8 mouse cellular contexts compared by ENCODE assay signal in genomic region chr14:118767673-118768353, GRCm38 (mm10). TPM values are rescaled to one million over a fixed set of nuclear protein-coding genes. Genes with fewer than 3 reads are reported as not detected.
DNase-seq lines count a peak whose midpoint lies in the region; ATAC-seq lines count a peak whose summit lies in the region.

No protein-coding gene starts in this region.

- ATAC-seq in inflammation-experienced regulatory T-cells, adult 6 months: peak; percentile 97
- peak; percentile 88 for ATAC-seq in megakaryocyte-erythroid progenitor cell, adult 5-6 weeks (replicated peaks; ENCODE audit: low FRiP score, low TSS enrichment, poor library complexity, severe bottlenecking)

- DNase-seq in adrenal gland, adult (ENCODE audit: inconsistent age in 2 of 2, low spot score in 1 of 2): peak; percentile 81 to 93
- peak; percentile 92 for DNase-seq in embryo, embryonic 10.5 days (ENCODE audit: low spot score)
- DNase-seq in gastrocnemius, postnatal 14 days: peak; percentile 71
- peak; percentile 67 to 78 for DNase-seq in left cerebral cortex, postnatal 10 days (ENCODE audit: extremely low spot score in 1 of 2, low spot score in 2 of 2)
- DNase-seq in right cerebral cortex, postnatal 14 days: peak; percentile 69
- peak; percentile 65 for DNase-seq in urinary bladder, postnatal 25 days (ENCODE audit: low spot score)

- intact Hi-C loops in gastrocnemius, postnatal 14 days (cut with DNase I; ENCODE audit: low total_unique reads): loop anchor here (2.0 kb wide), 1 partner anchor 65 kb away; no protein-coding TSS in a partner anchor
- intact Hi-C loops in left cerebral cortex, postnatal 10 days (cut with DNase I): loop anchor here (2.0 to 5.0 kb wide), 3 partner anchors 49 to 151 kb away; partner anchors contain the start of gene Abcc4

RNA-seq across cellular contexts. Expression of gene Cldn10, which starts 19.9 kb away (rescaled TPM):
- not detected for total RNA-seq in gastrocnemius, postnatal 14 days (2021)
- 1 to 10 TPM in 2 of 3 experiments, under 1 TPM in 1; 0.49 to 2.1 (median 2.1) TPM for polyA plus RNA-seq in inflammation-experienced regulatory T-cells, adult 6 months (2017; shearing (Covaris generic))
- total RNA-seq in left cerebral cortex, postnatal 10 days (2021): 10 to 100 TPM; 16.1 to 18.4 TPM
- total RNA-seq in megakaryocyte-erythroid progenitor cell, adult 5-6 weeks (2014; fragmentation: Nextera tagmentation): 1.1 and 1.6 TPM in 2 replicates
- 0.46 and 4.5 TPM in 2 replicates for total RNA-seq in megakaryocyte-erythroid progenitor cell, adult 5-6 weeks (2017)

Comparison
In these comparisons a context has a peak if more than half of its experiments do, and no peak if none do; other contexts are left out.
1. Peak in every context shown above with its lines: DNase-seq and ATAC-seq.